Mouse (Mus musculus) B cell, adult (primary cell): ENCODE measurements around the gene P2ry1. TPM values are rescaled to one million over a fixed set of nuclear protein-coding genes. Genes with fewer than 3 reads are reported as not detected.

ENCODE experiments used
- total RNA-seq: library from RNA; stranded (reverse); gene quantifications from 4 replicates; pipeline ENCODE4 v1.2.4, GENCODE M21; 2023; ENCODE audit not compliant: inconsistent age

The P2ry1 gene
- not detected in 4 replicates for total RNA-seq

GRCm38 (mm10) chr3:61002587-61003501 is at the start of gene P2ry1:
P2ry1 (plus strand) TSS chr3:61002795.

